Mouse (Mus musculus): Measurements from ENCODE around the gene Bcl3.

The Bcl3 gene

DNA sequence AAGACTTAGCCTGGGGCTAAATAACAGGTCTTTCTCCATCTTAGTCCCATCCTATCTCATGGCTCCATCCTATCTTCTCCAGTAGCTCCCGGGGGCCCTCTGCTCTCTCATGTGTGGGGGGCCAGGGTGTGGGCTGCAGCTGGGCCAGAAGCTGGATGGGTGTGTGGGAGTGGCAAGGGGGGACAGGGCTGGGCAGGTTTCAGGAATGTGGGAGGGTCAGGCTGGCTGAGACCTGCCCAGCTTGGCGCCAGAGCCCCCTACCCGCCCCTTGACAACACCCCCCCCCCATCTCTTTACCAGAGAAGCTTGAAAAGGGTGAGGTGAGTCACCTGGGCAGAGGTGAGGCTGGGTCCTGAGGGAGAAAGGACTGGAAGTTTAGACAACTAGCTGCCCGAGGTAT lies 53.6 kb downstream of the Bcl3 start:
- DNase-seq (ENCODE audit: low spot score) = no peak

GRCm38 (mm10) chr7:19768251-19768650 lies 54.3 kb downstream of the Bcl3 start:
- DNase-seq (ENCODE audit: low spot score) = no peak

DNA sequence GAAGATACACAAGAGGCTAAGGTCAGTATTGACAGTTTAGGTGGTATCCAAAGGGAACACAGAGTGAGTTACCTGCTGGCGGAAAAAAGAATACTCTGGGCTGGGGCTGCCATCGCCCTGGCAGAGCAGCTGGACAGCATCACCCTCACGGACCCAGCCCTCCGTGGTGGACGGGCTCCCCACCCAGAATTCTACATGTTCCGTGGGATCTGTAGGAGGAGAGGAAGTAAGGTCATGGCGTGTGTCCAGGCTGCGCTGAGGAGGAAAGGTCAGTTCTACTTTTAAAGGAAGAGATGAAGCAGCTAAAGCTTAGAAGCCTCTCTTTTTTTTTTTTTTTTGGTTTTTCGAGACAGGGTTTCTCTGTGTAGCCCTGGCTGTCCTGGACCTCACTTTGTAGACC lies 58.0 kb downstream of the Bcl3 start:
- no peak for DNase-seq (ENCODE audit: low spot score)

GRCm38 (mm10) chr7:19763829-19764477 lies 58.6 kb downstream of the Bcl3 start:
- DNase-seq (ENCODE audit: low spot score) = no peak

- no peak for DNase-seq (ENCODE audit: low spot score)
These were observed 60.3 kb downstream of the Bcl3 start for GRCm38 (mm10) chr7:19762283-19762682.

- DNase-seq (ENCODE audit: low spot score) = no peak
These were observed 62.5 kb downstream of the Bcl3 start for GRCm38 (mm10) chr7:19760021-19760420.

DNA sequence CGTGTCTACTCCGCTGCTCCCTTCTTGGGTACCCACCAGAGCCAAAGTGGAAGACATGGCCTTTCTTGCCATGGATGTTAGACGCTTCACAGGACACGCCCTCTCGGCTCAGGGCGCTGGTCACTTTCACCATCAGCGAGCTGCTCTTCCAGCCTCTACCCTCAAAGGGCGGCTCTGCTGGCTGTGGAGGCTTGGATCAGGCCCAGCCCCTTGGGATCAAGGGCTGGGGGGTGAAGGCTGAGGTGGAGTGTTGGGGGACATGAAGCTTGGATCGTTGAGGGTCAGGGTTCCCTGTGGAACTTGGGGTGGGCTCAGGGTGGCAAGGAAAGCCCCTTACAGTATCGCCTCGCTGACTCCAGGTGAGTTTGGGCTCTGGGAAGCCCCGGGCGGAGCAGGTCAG lies 63.9 kb downstream of the Bcl3 start:
- DNase-seq (ENCODE audit: low spot score) = no peak
